Mouse (Mus musculus) lung, adult 2 months (tissue): Measurements from ENCODE around the gene Adamts10.

Experiments
- CTCF ChIP-seq: fragments of 200-500 bp; IDR thresholded peaks from 2 replicates; pipeline ENCODE4 v1.5.1; 2011; ENCODE audit warnings: mild to moderate bottlenecking, low read length, control low read depth; ENCODE audit not compliant: insufficient read depth
- POLR2A ChIP-seq: fragments of 200-500 bp; IDR thresholded peaks from 2 replicates; pipeline ENCODE4 v1.6.1; 2011; ENCODE audit warnings: low read depth, mild to moderate bottlenecking, control low read depth, low read length, borderline replicate concordance; ENCODE audit errors: extremely low read depth

DNA sequence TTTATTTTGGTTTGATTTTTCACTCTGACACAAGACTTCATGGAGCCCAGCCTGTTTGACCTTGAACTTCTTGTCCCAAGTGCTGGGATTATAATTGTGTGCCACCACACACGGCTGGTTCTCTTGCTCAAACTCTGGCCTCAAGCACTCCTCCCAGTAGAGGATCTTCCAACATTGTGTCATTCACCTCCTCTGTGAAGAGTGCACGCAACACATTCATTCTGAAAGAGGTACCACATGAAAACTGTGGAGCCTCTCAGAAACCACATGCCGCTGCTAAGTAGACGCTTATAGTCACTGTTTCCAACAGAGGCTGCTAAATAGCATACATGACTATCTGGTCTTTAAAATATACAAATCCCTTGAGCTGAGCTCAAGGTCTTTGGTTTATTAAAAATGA is 28.1 kb downstream of the Adamts10 start:
- no peak for TF ChIP-seq CTCF
- TF ChIP-seq POLR2A, result no peak
